Mouse (Mus musculus) hindbrain, embryonic 15.5 days (tissue): ENCODE measurements around the gene Rassf5. TPM values are rescaled to one million over a fixed set of nuclear protein-coding genes. Genes with fewer than 3 reads are reported as not detected.
A peak's percentile ranks its signal among the peaks of the same experiment; 100 is the strongest.

Experiments used
- ATAC-seq: fragments of 200-750 bp; cut with Nextera tagmentation; 2 replicates; pipeline ENCODE4 v1.8.0; 2017; ENCODE audit warnings: low read depth, moderate number of reproducible peaks, moderate TSS enrichment; ENCODE audit not compliant: low FRiP score
- H3K27ac ChIP-seq: fragments of 300-500 bp; sonication (generic); replicated peaks from 2 replicates; pipeline ENCODE4 v1.5.1; 2015; ENCODE audit warnings: mild to moderate bottlenecking, inconsistent platforms
- H3K27me3 ChIP-seq: fragments of 300-500 bp; sonication (generic); 2 replicates; pipeline ENCODE4 v1.6.1; 2015; ENCODE audit warnings: control low read depth, inconsistent platforms
- H3K36me3 ChIP-seq: fragments of 300-500 bp; sonication (generic); 2 replicates; pipeline ENCODE4 v1.6.1; 2015; ENCODE audit warnings: control low read depth, inconsistent platforms
- H3K4me1 ChIP-seq: fragments of 300-500 bp; sonication (generic); replicated peaks from 2 replicates; pipeline ENCODE4 v1.6.1; 2015; ENCODE audit warnings: control low read depth, inconsistent platforms
- H3K4me2 ChIP-seq: fragments of 300-500 bp; sonication (generic); 2 replicates; pipeline ENCODE4 v1.6.1; 2015; ENCODE audit warnings: moderate library complexity, mild to moderate bottlenecking, inconsistent platforms
- H3K4me3 ChIP-seq: fragments of 300-500 bp; sonication (generic); 2 replicates; pipeline ENCODE4 v1.5.1; 2015; ENCODE audit warnings: mild to moderate bottlenecking, inconsistent platforms
- H3K9ac ChIP-seq: fragments of 300-500 bp; sonication (generic); 2 replicates; pipeline ENCODE4 v1.6.1; 2015; ENCODE audit warnings: inconsistent platforms
- H3K9me3 ChIP-seq: fragments of 300-500 bp; sonication (generic); 2 replicates; pipeline ENCODE4 v1.6.1; 2016; ENCODE audit warnings: control low read depth, inconsistent platforms
- WGBS: fragments of 180-500 bp; shearing (Covaris S2); methylation state at CpG from one replicate; pipeline ENCODE4 v1.1.7; 2015; 5-methylcytosine and 5-hydroxymethylcytosine counted together
- polyA plus RNA-seq: library from polyadenylated mRNA; unstranded; fragments of >200 nt; fragmentation: Nextera tagmentation; extraction: Ambion mirVana; gene quantifications from 2 replicates; pipeline ENCODE4 v1.2.1, GENCODE M21; 2015

Gene Rassf5
- polyA plus RNA-seq, 1 experiment from 2014 or later: 4.8 TPM

DNA sequence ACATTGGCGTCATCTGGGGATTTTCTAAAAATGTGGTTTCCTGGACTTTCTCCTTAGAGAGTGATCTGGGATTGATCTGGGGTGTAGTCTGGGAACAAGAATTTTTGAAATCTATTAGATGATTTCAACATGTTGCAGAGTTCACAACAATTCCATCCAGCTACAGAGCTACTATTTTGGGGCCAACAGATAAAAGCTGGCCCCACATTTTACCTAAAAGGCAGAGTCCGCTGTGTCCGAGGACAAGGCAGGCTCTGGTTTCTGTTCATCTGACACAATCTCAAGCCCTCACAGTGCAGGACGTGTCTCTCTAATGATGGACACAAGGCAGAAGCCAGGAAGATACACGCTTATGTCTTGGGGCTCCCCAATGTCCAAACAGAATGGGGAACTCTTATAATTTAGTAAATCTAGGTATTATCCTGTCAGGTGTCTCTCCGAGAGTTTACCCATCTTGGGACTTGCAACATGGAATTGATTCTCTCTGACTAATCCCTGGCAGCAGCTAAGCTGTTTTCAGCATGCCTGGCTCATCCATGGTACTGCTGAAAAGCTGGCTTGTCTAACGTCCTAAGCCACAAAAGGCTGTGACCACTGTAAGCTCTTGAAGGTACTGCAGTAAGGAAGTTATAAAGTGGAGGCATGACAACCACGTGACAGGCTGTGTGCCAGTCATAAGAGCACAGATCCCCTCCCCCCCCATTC, 60.0 kb downstream of the Rassf5 start:
- no peak for ATAC-seq
- H3K9me3 ChIP-seq: no peaks in the 10 kb centered on the region
- no peak overlapping the region for H3K4me2 ChIP-seq
- no peak overlapping the region for H3K4me3 ChIP-seq
- H3K4me1 ChIP-seq: no peaks in the 10 kb centered on the region
- no peaks in the 10 kb centered on the region for H3K27me3 ChIP-seq
- H3K36me3 ChIP-seq: no peaks in the 10 kb centered on the region; the same call in 1 of the 2 replicates
- no peak overlapping the region for H3K9ac ChIP-seq
- 85% methylated on average over 8 of the region's 8 CpGs for WGBS
- H3K27ac ChIP-seq: no peak overlapping the region

DNA sequence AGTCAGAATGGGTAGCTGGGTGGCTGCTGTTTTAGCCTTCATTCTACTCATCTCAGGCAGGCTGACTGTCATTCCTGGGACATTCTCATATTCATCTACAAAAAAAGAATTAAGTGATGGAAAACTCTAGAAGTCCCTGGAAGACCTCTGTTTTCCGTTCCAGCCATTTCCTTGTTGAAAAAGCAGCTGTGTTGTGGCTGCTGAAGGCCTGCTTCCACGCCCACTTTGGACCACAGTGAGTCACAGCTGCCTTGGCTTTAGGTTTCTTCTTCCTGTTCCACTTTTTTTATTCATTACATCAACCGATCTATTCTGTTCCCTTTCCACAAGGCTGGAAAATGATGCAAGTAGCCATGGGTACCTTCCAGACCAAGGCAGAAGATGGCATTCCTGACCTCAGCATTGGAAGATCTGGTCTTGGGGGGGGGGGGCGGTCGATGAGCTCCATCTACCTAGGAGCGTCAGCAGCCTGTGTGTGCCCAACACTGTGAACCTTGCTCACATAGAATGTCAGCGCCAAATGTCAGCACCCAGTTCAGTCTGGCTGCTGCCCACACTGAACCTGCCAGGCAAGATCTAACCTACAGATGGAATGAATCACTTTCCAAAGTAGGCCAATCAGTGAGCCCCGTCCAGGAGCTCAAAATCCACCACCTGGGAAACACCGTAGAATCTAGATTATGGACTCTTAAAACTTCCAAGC, 60.7 kb downstream of the Rassf5 start:
- Histone ChIP-seq H3K36me3 (peaks cover 6% of the 10 kb centered on the region), H3K27me3 (no peaks in the 10 kb centered on the region), H3K9me3 (no peaks in the 10 kb centered on the region), H3K4me1 (no peaks in the 10 kb centered on the region), H3K4me2 (no peak overlapping the region), H3K9ac (no peak overlapping the region), H3K27ac (no peak overlapping the region), H3K4me3 (no peak overlapping the region)
- WGBS: 94% methylated on average over 9 of the region's 9 CpGs
- no peak for ATAC-seq

DNA sequence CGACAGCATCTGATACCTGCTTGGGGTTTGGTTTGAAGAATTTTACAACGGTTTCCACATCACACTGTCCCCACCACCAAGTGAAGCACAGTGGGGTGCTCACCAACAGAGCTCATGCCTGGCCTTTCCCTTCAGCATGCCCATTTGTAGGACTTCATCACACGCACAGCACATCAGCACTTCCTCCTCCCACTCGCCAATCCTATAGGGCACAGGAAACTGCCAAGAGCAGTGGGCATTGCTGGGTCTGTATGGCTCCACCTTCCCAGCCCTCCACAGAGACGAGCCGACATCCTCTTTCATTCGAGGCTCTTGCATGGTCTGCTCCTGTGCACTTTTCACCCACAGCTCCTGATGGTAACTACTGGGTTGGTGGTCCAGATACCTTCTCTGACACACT, 61.9 kb downstream of the Rassf5 start:
- H3K27me3 ChIP-seq: no peaks in the 10 kb centered on the region
- H3K9ac ChIP-seq: no peak overlapping the region
- no peaks in the 10 kb centered on the region for H3K9me3 ChIP-seq
- H3K36me3 ChIP-seq: peaks cover 6% of the 10 kb centered on the region
- no peak for ATAC-seq
- H3K4me3 ChIP-seq: no peak overlapping the region
- H3K4me1 ChIP-seq: no peaks in the 10 kb centered on the region
- H3K27ac ChIP-seq: no peak overlapping the region
- no peak overlapping the region for H3K4me2 ChIP-seq
- WGBS: 88% methylated on average over 7 of the region's 7 CpGs

DNA sequence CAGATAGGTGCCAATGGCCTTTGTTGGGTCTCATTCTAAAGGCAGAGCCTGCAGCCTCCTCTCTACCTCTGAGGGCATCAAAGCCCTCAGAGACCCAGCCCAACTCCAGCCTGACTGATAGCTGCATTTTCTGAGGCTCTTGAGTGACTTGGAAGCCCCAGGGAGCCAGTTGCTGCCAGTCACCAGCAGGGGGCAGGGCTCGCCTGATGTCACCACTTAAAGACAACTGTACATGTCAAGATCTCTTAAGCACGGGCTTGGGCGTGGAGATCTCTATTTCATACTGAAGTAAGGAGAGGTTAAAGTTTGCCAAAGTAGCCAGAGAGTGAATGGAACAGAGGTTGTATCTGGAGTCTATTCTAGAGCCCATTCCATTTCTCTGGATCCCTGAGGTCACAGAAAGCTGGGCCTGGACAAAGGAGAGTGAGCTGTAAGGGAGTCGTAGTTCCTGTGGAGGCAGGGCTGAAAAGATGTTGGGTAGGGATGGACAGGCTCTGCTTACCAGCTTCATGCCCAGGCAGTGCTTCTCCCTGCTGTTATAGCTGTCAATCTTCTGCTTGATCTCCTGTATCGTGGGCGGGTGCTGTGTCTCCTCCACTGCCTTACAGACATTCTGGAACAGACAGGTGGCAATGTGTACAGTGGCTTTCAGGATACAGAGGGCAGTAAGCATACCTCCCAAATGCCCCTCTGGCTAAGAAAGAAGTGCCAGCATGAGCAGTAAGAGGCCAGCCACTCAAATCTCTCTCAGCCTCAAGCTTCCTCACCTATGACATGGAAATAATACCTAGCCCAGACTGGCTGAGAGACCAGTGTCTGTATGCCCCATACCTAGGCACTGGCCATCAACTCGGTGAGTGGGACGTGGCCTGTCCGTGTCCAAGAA, 63.2 kb downstream of the Rassf5 start:
- no peaks in the 10 kb centered on the region for H3K9me3 ChIP-seq
- H3K27me3 ChIP-seq: no peaks in the 10 kb centered on the region
- peaks cover 13% of the 10 kb centered on the region for H3K36me3 ChIP-seq
- no peak overlapping the region for H3K27ac ChIP-seq
- H3K4me1 ChIP-seq: no peaks in the 10 kb centered on the region
- no peak overlapping the region for H3K9ac ChIP-seq
- H3K4me3 ChIP-seq: no peak overlapping the region
- ATAC-seq: peak; percentile 64
- WGBS: 62% methylated on average over 9 of the region's 9 CpGs
- no peak overlapping the region for H3K4me2 ChIP-seq

DNA sequence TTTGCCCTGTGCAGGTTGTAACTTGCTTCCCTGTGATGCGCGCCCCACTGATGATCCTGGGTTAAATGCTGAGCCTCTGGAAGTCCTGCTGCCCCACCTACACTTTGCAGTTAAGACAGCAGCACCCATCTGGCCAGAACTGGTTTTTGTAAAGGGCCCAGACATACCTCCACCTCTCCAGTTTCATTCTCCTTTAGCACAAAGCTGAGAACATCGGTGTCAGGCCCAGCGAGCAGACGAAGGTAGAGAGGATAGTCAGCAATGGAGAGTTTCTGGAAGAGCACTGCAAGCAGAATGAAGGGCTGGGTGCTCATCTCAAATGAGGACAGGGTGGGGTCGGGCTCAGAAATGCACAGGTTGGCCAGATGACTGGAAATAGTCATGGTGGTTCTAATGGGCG, 64.7 kb downstream of the Rassf5 start:
- Histone ChIP-seq H3K9ac (no peak overlapping the region), H3K4me3 (no peak overlapping the region), H3K27me3 (no peaks in the 10 kb centered on the region), H3K9me3 (no peaks in the 10 kb centered on the region), H3K36me3 (peaks cover 26% of the 10 kb centered on the region), H3K4me1 (no peaks in the 10 kb centered on the region), H3K4me2 (no peak overlapping the region), H3K27ac (no peak overlapping the region)
- no peak for ATAC-seq
- WGBS: 98% methylated on average over 7 of the region's 7 CpGs

DNA sequence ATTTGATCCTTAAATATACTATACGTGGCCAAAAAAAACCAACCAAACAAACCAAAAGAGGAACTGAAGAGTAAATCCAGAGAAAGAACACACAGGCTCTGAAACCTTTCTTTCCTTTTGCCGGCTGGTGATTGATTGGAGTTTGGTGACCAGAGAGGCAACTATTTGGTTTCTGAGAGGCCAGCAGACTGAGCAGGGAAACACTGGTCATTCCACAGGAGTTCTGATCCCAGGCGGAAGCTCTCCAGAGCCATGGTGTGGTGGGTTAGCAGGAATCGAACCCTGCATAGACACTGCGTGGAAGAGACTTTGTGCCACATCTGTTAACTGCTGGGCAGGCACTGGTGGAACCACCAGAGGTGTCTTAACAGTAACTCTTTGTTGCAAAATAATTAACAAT, 67.0 kb downstream of the Rassf5 start:
- no peak overlapping the region for H3K27ac ChIP-seq
- no peak overlapping the region for H3K4me3 ChIP-seq
- no peak overlapping the region for H3K4me2 ChIP-seq
- peaks cover 37% of the 10 kb centered on the region for H3K36me3 ChIP-seq
- no peaks in the 10 kb centered on the region for H3K4me1 ChIP-seq
- H3K27me3 ChIP-seq: no peaks in the 10 kb centered on the region
- no peaks in the 10 kb centered on the region for H3K9me3 ChIP-seq
- 87% methylated on average over 5 of the region's 5 CpGs for WGBS
- ATAC-seq: no peak
- H3K9ac ChIP-seq: no peak overlapping the region

DNA sequence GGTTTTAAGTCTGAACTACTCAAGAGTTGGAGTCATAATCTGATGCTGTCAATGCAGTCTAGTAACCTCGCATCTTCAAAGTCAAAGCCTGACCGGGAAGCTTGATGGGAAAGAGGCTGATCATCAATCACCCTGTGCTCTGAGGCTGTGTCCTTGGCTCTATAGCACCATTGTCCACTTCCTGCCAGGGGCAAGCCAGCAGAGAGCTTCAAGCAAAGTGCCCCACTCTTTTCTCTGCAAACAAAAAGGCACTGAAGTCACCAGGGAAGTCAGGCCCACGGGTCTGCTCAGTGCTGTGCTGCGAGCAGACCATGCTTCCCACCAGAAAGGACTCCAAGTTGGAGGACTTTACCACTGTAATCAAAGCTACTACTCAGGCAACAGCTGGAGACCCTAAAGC, 67.8 kb downstream of the Rassf5 start:
- no peak overlapping the region for H3K9ac ChIP-seq
- no peaks in the 10 kb centered on the region for H3K27me3 ChIP-seq
- H3K27ac ChIP-seq: no peak overlapping the region
- no peaks in the 10 kb centered on the region for H3K9me3 ChIP-seq
- peaks cover 46% of the 10 kb centered on the region for H3K36me3 ChIP-seq
- H3K4me1 ChIP-seq: no peaks in the 10 kb centered on the region
- WGBS: 57% methylated on average over 4 of the region's 4 CpGs
- H3K4me2 ChIP-seq: no peak overlapping the region
- no peak overlapping the region for H3K4me3 ChIP-seq
- ATAC-seq: no peak

DNA sequence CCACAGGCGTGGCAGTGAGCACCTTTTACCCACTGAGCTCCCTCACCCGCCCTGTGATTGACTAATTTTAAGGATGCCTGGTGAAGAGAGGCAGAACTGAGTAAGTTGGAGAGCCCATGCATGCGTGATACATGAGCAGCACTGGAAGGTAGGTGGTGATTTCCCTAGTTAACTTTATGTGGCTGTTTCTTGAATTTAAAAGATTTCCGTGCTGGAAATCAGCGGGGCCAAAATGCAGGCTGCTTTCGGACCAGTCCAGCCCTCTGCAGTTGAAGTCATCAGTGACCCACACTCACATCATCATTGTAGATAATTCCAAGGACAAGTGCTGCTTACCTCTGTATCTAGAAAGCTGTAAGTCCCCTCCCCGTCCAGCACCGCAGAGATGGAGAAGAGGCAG, 69.2 kb downstream of the Rassf5 start:
- ATAC-seq: no peak
- Histone ChIP-seq H3K4me1 (no peaks in the 10 kb centered on the region), H3K4me2 (no peak overlapping the region), H3K9ac (no peak overlapping the region), H3K27ac (no peak overlapping the region), H3K9me3 (no peaks in the 10 kb centered on the region), H3K4me3 (no peak overlapping the region), H3K27me3 (no peaks in the 10 kb centered on the region), H3K36me3 (peaks cover 59% of the 10 kb centered on the region)
- WGBS: 98% methylated on average over 8 of the region's 8 CpGs

DNA sequence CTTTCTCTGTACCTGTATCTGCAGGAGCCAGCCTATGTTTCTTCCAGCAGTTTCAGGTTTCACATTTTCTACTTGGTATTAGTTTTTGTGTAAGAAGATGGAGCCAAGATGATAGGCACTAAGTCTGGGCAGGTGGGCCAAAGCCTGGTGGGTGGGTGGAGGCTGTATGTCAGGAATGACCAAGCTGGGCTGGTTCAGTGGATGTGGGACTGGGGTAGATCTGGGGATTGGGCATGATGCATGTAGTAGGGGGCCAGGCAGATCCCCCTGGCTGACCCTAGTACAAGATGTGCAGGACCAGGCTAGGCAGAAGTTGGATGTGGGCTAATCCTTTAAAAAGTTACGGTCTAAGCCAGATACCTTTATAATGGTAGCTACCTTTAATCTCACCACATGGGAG, 69.9 kb downstream of the Rassf5 start:
- WGBS: 100% methylated on average over 1 of the region's 1 CpGs

DNA sequence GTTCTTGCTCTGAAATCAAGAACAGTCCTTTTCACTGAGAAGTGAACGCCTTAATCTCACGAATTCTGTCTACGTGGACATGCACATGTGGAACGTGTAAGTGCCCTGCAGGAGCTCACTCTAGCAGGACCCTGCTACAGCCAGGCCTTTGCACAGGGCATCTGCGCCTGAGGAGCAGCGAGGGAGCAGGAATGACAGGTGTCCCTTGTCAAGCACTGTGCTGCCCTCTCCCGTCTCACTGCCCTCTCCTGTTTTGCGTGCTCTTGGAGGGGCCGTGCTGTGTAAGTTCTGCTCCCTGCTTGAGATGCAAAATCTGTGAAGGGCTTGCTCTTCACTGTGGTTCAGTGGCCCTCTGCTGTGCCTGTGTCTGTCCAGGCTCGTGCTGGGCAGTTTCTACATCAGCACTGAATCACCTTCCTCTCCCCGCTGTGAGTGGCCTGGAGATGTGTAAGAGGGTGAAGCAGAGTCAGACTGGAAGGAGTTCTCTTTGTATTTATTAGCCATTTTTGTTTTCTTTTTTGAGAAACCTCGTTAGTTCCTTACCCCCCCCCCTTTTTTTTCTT, 70.7 kb downstream of the Rassf5 start:
- Histone ChIP-seq H3K9ac (no peak overlapping the region), H3K27ac (no peak overlapping the region), H3K27me3 (no peaks in the 10 kb centered on the region), H3K4me3 (no peak overlapping the region), H3K9me3 (no peaks in the 10 kb centered on the region), H3K4me1 (no peaks in the 10 kb centered on the region), H3K4me2 (no peak overlapping the region), H3K36me3 (peaks cover 66% of the 10 kb centered on the region)
- WGBS: 92% methylated on average over 12 of the region's 12 CpGs
- ATAC-seq: no peak

More for the DNA sequence above, 69.9 kb downstream of the Rassf5 start:
- Histone ChIP-seq H3K27ac (no peak overlapping the region), H3K36me3 (peaks cover 66% of the 10 kb centered on the region), H3K4me2 (no peak overlapping the region), H3K27me3 (no peaks in the 10 kb centered on the region), H3K9ac (no peak overlapping the region), H3K9me3 (no peaks in the 10 kb centered on the region), H3K4me3 (no peak overlapping the region), H3K4me1 (no peaks in the 10 kb centered on the region)
- no peak for ATAC-seq

DNA sequence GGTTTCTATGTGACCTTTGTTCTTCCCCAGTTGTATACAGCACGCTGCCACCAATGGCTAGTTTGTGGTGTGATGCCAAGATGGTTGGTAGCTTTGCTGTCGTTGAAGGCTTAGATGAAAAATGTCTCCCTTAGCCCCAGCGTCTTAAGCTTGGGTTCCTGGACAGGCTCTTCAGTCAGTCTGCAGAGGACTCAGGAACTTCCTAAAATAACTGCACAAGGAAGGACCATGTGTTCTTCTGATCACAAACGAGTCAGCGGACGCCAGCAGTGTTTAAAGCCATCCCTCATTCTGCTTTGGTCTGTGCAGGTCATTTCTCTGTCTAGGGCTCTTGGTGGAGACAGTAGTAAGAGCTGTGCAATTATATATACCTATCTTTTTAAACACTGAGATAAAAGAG, 71.2 kb downstream of the Rassf5 start:
- H3K36me3 ChIP-seq: peaks cover 70% of the 10 kb centered on the region
- H3K9me3 ChIP-seq: no peaks in the 10 kb centered on the region
- no peak overlapping the region for H3K9ac ChIP-seq
- H3K4me1 ChIP-seq: no peaks in the 10 kb centered on the region
- H3K4me3 ChIP-seq: no peak overlapping the region
- H3K27ac ChIP-seq: no peak overlapping the region
- no peak for ATAC-seq
- no peak overlapping the region for H3K4me2 ChIP-seq
- 86% methylated on average over 6 of the region's 6 CpGs for WGBS
- H3K27me3 ChIP-seq: no peaks in the 10 kb centered on the region

DNA sequence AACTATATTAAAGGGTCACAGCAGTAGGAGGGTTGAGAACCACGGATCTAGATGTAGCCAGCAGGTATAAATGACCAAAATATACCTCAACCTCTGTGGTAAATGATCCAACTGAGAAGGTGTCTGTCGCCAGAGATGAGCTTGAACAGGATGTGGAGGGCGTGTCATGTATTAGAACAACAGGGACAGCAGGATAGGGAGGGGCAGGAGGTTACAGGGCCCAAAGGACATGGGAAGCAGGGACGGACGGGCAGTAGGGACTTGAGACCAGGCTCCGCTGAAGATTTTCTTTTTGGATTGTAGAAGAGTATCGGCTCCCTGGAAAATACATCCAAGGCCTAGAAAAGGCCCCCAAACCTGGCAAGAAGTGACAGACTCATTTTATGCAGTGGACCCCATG, 72.1 kb downstream of the Rassf5 start:
- Histone ChIP-seq H3K4me1 (no peaks in the 10 kb centered on the region), H3K9me3 (no peaks in the 10 kb centered on the region)

More for the DNA sequence above, 72.1 kb downstream of the Rassf5 start:
- Histone ChIP-seq H3K9ac (no peak overlapping the region), H3K4me2 (no peak overlapping the region), H3K27ac (no peak overlapping the region), H3K4me3 (no peak overlapping the region), H3K36me3 (peaks cover 78% of the 10 kb centered on the region), H3K27me3 (no peaks in the 10 kb centered on the region)
- no peak for ATAC-seq
- 95% methylated on average over 7 of the region's 7 CpGs for WGBS
